Mouse (Mus musculus): ENCODE results near the gene Zcchc24. TPM values are rescaled to one million over a fixed set of nuclear protein-coding genes. Genes with fewer than 3 reads are reported as not detected.

The Zcchc24 gene
- polyA plus RNA-seq, 1 experiment from 2014 or later, result 25.1 TPM

- peaks cover 24% of the 10 kb centered on the region for H3K4me1 ChIP-seq
- H3K4me3 ChIP-seq, result no peak overlapping the region
- H3K36me3 ChIP-seq, result no peaks in the 10 kb centered on the region
- no peak for ATAC-seq (ENCODE audit: low FRiP score)
- H3K4me2 ChIP-seq (replicated peaks), result no peak overlapping the region
- no peaks in the 10 kb centered on the region for H3K9me3 ChIP-seq (replicated peaks)
- no peak overlapping the region for H3K27ac ChIP-seq
- 62% methylated on average over 4 of the region's 4 CpGs for WGBS
- no peak overlapping the region for H3K9ac ChIP-seq
- no peaks in the 10 kb centered on the region for H3K27me3 ChIP-seq
Measured at GRCm38 (mm10) chr14:25773039-25773438, 4.2 kb upstream of the Zcchc24 start.

DNA sequence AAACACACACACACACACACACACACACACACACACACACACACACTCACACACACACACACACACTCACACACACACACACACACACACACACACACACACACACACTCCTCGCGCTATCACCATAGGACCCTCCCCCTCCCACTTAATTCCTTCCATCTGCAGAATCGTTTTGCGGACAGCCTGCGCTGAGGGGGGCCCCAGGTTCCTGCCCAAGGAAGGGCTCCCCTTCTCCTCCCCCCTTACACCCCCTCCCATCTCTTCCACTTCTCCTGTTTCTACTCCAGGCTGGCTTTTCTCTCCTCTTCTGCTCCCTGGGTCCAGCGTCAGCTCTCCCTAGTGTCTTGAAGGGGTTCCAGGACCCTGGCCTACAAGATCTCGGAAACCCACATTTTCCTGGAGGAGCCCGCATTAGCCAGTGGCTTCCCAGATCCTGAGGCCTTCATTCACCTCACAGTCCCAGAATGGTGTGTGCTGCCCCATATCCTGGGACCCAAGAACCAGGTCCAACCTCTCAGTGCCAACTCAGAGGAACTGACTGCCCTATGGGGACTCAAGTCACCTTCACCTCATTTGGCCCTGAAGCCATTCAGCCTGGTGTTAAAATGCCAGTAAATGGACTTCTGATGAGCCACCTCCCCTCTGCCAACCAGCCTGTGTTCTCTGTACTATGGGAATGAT is 927 bp upstream of the Zcchc24 start:
- Histone ChIP-seq H3K9me3 (replicated peaks) (no peaks in the 10 kb centered on the region), H3K4me2 (replicated peaks) (peak overlapping the region; percentile 95), H3K27me3 (peaks cover 9% of the 10 kb centered on the region; the same call in 1 of the 2 replicates), H3K9ac (peak overlapping the region; percentile 18; the same call in 1 of the 2 replicates), H3K4me3 (peak overlapping the region; percentile 65; the same call in 1 of the 2 replicates), H3K27ac (peak overlapping the region; percentile 72), H3K36me3 (no peaks in the 10 kb centered on the region), H3K4me1 (peaks cover 56% of the 10 kb centered on the region)
- ATAC-seq (ENCODE audit: low FRiP score), result no peak
- WGBS, result 12% methylated on average over 8 of the region's 8 CpGs

- Histone ChIP-seq H3K9ac (peak overlapping the region; percentile 76), H3K27ac (peak overlapping the region; percentile 77), H3K9me3 (replicated peaks) (no peaks in the 10 kb centered on the region), H3K27me3 (peaks cover 12% of the 10 kb centered on the region; the same call in 1 of the 2 replicates), H3K4me2 (replicated peaks) (peak overlapping the region; percentile 95), H3K36me3 (no peaks in the 10 kb centered on the region), H3K4me3 (peak overlapping the region; percentile 65), H3K4me1 (peaks cover 52% of the 10 kb centered on the region)
- WGBS, result under 1% methylated on average over 50 of the region's 50 CpGs
- ATAC-seq (ENCODE audit: low FRiP score), result peak; percentile 51
Measured at GRCm38 (mm10) chr14:25768261-25768893, 462 bp downstream of the Zcchc24 start.

- Histone ChIP-seq H3K9me3 (replicated peaks) (no peaks in the 10 kb centered on the region), H3K4me2 (replicated peaks) (peak overlapping the region; percentile 95), H3K27me3 (peaks cover 12% of the 10 kb centered on the region; the same call in 1 of the 2 replicates), H3K9ac (peak overlapping the region; percentile 76), H3K27ac (peak overlapping the region; percentile 77; the same call in 1 of the 2 replicates), H3K4me1 (peaks cover 52% of the 10 kb centered on the region), H3K36me3 (no peaks in the 10 kb centered on the region), H3K4me3 (peak overlapping the region; percentile 65)
- WGBS, result 15% methylated on average over 6 of the region's 6 CpGs
- no peak for ATAC-seq (ENCODE audit: low FRiP score)
Measured at GRCm38 (mm10) chr14:25767725-25768203, 1.1 kb downstream of the Zcchc24 start.

DNA sequence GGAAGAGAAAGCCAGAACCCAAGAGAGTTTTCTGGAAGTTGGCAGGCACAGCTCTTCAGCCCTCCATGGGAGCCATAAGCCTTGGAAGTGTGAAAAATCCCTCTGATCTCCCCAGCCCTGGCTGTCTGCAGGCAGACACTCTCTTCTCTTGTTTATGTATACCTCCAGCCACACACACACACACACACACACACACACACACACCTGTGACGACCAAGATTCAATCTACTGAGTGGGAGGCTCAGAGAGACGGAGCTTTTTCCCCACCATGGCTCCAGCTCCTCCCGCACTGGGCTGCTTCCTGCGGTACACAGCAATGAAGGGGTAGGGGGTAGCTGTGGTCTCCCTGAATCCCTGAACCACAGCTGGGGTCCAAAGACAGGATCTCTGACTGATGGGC is 2.4 kb downstream of the Zcchc24 start:
- Histone ChIP-seq H3K36me3 (no peaks in the 10 kb centered on the region), H3K4me2 (replicated peaks) (peak overlapping the region; percentile 95), H3K27ac (peak overlapping the region; percentile 68), H3K4me3 (peak overlapping the region; percentile 65), H3K9me3 (replicated peaks) (no peaks in the 10 kb centered on the region), H3K4me1 (peaks cover 52% of the 10 kb centered on the region), H3K27me3 (peaks cover 12% of the 10 kb centered on the region; the same call in 1 of the 2 replicates), H3K9ac (no peak overlapping the region)
- WGBS, result 36% methylated on average over 4 of the region's 4 CpGs
- ATAC-seq (ENCODE audit: low FRiP score), result no peak

DNA sequence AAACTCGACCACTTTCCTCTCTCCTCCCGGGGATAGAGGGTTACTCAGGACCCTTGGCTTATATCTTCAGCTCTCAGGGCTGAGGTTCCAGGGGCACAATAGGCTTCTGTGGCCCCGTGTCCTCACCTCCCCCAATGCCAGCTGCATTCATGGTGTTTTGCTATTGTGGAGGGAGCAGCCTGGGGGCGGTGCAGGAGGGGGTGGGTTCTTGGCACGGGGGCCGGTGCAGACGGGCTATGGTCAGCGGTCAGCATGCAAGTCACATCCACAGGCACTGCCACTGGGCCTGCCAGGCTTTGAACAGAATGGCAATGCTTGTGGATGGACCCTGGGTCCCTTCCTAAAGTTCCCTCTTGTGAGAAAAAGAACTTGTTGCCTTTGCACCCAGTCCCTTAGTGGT is 2.9 kb downstream of the Zcchc24 start:
- Histone ChIP-seq H3K27ac (peak overlapping the region; percentile 68), H3K4me2 (replicated peaks) (peak overlapping the region; percentile 95), H3K27me3 (peaks cover 12% of the 10 kb centered on the region; the same call in 1 of the 2 replicates), H3K4me1 (peaks cover 52% of the 10 kb centered on the region), H3K9ac (peak overlapping the region; percentile 18; the same call in 1 of the 2 replicates), H3K36me3 (no peaks in the 10 kb centered on the region), H3K4me3 (peak overlapping the region; percentile 65; the same call in 1 of the 2 replicates), H3K9me3 (replicated peaks) (no peaks in the 10 kb centered on the region)
- ATAC-seq (ENCODE audit: low FRiP score), result peak; percentile 69
- WGBS, result 13% methylated on average over 8 of the region's 8 CpGs

- ATAC-seq (ENCODE audit: low FRiP score), result no peak
- H3K27me3 ChIP-seq, result peaks cover 12% of the 10 kb centered on the region; the same call in 1 of the 2 replicates
- WGBS, result 31% methylated on average over 12 of the region's 12 CpGs
- H3K36me3 ChIP-seq, result no peaks in the 10 kb centered on the region
- H3K4me1 ChIP-seq, result peaks cover 55% of the 10 kb centered on the region
- no peaks in the 10 kb centered on the region for H3K9me3 ChIP-seq (replicated peaks)
- H3K9ac ChIP-seq, result no peak overlapping the region; the same call in 1 of the 2 replicates
- H3K4me2 ChIP-seq (replicated peaks), result peak overlapping the region; percentile 95
- no peak overlapping the region for H3K4me3 ChIP-seq
- peak overlapping the region; percentile 67 for H3K27ac ChIP-seq
Measured at GRCm38 (mm10) chr14:25765146-25765545, 3.7 kb downstream of the Zcchc24 start.

DNA sequence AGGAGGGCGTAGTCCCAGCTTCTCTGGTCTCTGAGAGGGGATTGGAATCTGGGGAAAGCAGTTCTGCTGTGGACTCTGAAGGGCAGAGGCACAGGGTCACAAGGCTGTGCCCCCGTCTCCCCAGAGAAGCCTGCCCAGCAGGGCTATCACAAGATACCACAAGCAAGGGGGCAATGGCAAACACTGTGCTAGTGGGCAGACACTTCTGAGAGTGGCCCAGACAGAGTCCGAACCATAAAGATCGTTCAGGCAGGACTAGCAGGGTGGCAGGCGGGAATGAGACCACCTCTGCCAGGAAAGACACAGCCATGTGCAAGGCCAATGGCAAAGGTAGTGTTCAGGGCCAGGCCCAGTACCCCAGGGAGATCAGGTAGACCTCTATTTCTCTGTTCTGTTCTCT is 7.7 kb downstream of the Zcchc24 start:
- Histone ChIP-seq H3K4me1 (peaks cover 26% of the 10 kb centered on the region), H3K4me3 (no peak overlapping the region), H3K36me3 (no peaks in the 10 kb centered on the region), H3K9ac (no peak overlapping the region), H3K27me3 (peaks cover 3% of the 10 kb centered on the region; the same call in 1 of the 2 replicates), H3K4me2 (replicated peaks) (no peak overlapping the region), H3K27ac (no peak overlapping the region), H3K9me3 (replicated peaks) (no peaks in the 10 kb centered on the region)
- 89% methylated on average over 5 of the region's 5 CpGs for WGBS
- ATAC-seq (ENCODE audit: low FRiP score), result no peak

GRCm38 (mm10) chr14:25759981-25760537 is 8.8 kb downstream of the Zcchc24 start:
- Histone ChIP-seq H3K4me2 (replicated peaks) (no peak overlapping the region), H3K4me1 (peaks cover 25% of the 10 kb centered on the region), H3K4me3 (no peak overlapping the region), H3K9me3 (replicated peaks) (no peaks in the 10 kb centered on the region), H3K36me3 (no peaks in the 10 kb centered on the region), H3K9ac (0 out of 2 replicates have a peak overlapping the region, but pooled peaks have one; percentile 18), H3K27me3 (0 out of 2 replicates have a peak, but pooled peaks cover 3% of the 10 kb centered on the region), H3K27ac (no peak overlapping the region)
- no peak for ATAC-seq (ENCODE audit: low FRiP score)
- WGBS, result 68% methylated on average over 8 of the region's 8 CpGs

GRCm38 (mm10) chr14:25759551-25759950 is 9.3 kb downstream of the Zcchc24 start:
- no peak for ATAC-seq (ENCODE audit: low FRiP score)
- WGBS, result 75% methylated on average over 7 of the region's 7 CpGs

DNA sequence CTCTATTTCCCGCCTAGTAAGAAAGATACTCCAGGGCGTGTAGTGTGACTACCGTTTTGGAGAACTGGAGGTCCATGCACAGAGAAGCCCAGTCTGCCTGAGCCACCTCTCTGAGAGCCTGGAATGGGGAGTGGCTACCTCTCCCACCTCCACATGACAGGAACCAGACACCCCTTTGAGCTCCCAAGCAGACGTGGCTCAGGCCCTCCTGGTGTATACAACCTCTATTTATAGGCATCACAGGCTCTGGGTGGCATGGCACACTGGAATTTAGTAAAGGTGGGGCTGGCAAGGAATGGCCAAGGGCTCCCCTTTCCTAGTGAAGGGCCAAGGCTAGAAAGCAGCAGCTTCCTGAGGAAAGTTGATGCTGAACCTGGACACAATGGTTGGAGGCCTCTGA is 10.9 kb downstream of the Zcchc24 start:
- Histone ChIP-seq H3K27ac (no peak overlapping the region), H3K9ac (no peak overlapping the region), H3K4me3 (no peak overlapping the region), H3K27me3 (no peaks in the 10 kb centered on the region), H3K4me1 (peaks cover 26% of the 10 kb centered on the region), H3K9me3 (replicated peaks) (no peaks in the 10 kb centered on the region), H3K36me3 (no peaks in the 10 kb centered on the region), H3K4me2 (replicated peaks) (no peak overlapping the region)
- WGBS, result 70% methylated on average over 4 of the region's 4 CpGs
- no peak for ATAC-seq (ENCODE audit: low FRiP score)

More at GRCm38 (mm10) chr14:25759551-25759950, 9.3 kb downstream of the Zcchc24 start:
- no peak overlapping the region for H3K4me2 ChIP-seq (replicated peaks)
- no peak overlapping the region for H3K27ac ChIP-seq
- no peak overlapping the region for H3K4me3 ChIP-seq
- 0 out of 2 replicates have a peak, but pooled peaks cover 3% of the 10 kb centered on the region for H3K27me3 ChIP-seq
- H3K9ac ChIP-seq, result no peak overlapping the region
- no peaks in the 10 kb centered on the region for H3K9me3 ChIP-seq (replicated peaks)
- H3K4me1 ChIP-seq, result peaks cover 26% of the 10 kb centered on the region
- H3K36me3 ChIP-seq, result no peaks in the 10 kb centered on the region

DNA sequence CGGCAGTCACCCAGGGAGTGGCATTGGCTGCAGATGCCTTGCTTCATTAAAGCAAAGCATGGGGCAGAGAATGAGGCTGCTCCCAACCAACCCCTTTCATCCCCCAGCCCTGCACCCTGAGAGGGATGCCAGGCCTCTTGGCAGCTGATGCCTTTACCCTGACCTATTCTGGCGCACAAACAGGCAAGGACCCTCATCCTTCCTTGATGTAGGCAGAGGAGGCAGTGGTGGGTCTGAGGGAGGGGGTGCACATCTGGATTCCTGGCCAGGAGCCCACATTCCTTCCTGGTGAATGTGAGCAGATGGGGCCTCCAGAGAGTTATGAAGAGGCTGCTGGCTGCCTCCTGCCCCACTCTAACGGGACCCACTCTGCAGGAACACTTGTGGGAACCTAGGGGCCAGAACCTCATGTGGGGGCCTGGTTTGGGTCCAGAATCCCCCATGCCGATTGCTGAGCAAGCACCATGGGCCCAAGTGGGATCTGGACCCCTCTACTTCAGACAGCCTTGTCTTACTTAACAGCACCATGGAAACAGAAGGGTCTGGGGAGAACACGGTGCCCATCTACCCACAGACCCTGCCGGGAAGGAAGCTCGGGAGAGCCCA is 12.4 kb downstream of the Zcchc24 start:
- Histone ChIP-seq H3K9ac (no peak overlapping the region), H3K4me1 (peaks cover 26% of the 10 kb centered on the region), H3K27ac (no peak overlapping the region), H3K9me3 (replicated peaks) (no peaks in the 10 kb centered on the region), H3K4me3 (no peak overlapping the region), H3K4me2 (replicated peaks) (no peak overlapping the region), H3K36me3 (no peaks in the 10 kb centered on the region; the same call in 1 of the 2 replicates), H3K27me3 (no peaks in the 10 kb centered on the region)
- no peak for ATAC-seq (ENCODE audit: low FRiP score)
- 69% methylated on average over 7 of the region's 7 CpGs for WGBS

Measured in hindbrain, embryonic 12.5 days (tissue).